Mouse (Mus musculus) liver, adult (tissue): ENCODE measurements around the gene Farp1.

ENCODE experiments used
- GATA4 ChIP-seq: IDR thresholded peaks from 2 replicates; pipeline ENCODE4 v1.6.1; 2014; ENCODE audit warnings: mild to moderate bottlenecking, low read length; ENCODE audit not compliant: insufficient replicate concordance

The Farp1 gene

DNA sequence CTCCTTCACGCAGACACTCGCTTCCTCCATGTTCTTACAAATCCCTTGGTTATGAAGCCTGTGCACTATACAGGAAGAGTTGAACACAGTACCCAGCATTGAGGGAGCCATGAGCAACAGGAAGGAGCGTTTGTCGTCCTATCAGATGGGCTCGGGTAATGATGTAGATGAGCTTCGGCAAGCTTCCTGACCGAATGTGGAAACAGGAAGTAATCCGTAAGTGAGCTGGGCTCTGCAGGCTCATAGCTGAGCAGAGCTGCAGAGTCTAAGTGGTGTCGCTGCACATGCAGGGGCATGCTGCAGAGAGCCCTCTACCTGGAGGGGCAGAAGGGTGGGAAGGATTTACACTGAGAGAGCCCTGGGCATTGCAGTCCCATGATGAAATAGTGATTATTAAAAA lies 140.4 kb downstream of the Farp1 start:
- TF ChIP-seq GATA4: peak; percentile 93; the same call in 1 of the 2 replicates

DNA sequence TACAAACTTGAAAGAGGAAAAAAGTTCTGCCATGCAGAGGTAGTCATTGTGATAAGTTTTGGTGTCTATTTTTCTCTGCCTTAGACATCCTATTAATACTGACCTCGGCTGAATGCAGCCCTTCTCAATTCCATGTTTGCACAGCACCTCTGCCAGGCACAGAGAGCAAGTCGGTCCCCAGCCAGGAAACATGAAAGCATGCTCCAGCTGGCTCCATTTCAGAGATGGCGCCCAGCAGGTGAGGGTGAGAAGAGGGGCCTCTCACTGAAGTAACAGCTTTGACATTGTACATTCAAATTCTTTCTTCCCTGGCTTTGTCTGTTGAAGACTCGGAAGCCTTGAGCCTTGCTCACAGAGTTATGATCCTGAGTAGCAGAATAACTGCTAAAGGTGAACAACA lies 140.9 kb downstream of the Farp1 start:
- TF ChIP-seq GATA4: no peak

GRCm38 (mm10) chr14:121177907-121178306 lies 142.9 kb downstream of the Farp1 start:
- no peak for TF ChIP-seq GATA4

- TF ChIP-seq GATA4: no peak
These were observed 145.6 kb downstream of the Farp1 start for GRCm38 (mm10) chr14:121180611-121181010.

DNA sequence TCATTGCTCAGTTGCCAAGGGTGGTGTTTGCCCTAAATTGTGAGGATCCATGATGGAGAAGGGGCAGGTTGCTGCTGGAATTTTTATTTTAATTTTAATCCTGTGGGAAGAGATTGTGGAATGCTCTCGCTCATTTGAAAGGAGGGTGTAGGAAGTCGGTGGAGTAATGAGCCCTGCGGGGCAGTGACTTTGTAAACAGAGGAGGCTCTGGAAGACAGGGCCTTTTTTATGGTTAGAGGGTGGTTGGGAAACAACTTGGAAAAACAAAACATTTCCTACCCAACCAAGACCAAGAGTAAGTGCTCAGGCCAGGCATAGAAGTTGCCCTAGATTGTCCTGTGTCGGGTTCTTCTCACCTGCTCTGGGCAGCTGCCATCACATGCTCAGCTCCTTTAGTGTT lies 146.8 kb downstream of the Farp1 start:
- no peak for TF ChIP-seq GATA4

DNA sequence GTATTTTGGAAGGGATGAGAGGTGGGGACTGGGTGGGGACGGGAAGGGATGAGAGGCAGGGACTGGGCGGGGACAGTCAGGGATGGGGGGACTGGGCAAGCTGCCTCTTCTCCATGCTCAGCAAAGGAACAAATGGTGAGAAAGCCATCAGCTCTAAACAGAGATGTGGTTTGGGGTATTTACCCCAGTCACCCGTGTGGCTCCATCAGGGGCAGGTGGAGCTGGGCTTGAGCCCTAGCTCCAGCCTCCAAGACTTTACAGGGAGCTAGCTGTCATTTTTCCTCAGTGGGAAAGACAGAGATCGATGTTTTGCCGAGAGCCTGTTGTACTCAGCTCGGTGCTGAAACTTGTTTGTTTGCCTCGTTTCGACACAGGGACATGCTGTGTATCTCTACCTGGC lies 148.0 kb downstream of the Farp1 start:
- TF ChIP-seq GATA4: no peak

DNA sequence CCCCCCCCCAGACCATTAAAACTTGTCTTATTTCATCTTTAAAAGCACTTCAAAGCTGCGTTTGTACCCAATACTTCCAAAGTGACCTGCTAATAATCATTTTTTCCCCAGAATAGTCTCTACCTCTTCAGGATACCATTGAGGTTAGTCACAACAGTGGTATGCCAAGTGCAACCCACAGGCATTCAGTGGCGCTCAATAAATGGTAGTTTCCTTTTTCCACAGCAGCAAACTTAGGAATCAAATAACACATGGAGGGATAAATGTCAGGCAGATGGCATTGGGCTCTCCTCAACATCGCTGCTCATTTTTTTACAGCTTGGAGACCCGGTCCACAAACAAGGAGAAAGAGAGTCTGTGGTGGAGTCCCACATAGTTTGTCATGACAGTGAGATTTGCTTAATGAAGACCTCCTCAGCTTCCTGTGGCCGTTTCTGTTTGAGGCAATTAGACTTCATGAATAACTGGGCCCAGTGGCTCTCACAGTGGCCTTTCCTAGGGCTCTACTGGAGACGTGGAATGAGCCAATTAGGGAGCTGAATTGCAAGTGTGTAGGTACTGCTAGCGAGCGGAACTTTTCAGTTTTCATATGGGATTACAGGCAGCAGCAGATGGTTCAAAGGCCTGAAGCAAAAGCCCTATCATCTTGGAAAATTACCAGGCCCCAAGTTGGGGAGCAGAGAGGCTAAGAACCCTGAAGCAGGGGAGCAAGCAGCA lies 148.6 kb downstream of the Farp1 start:
- TF ChIP-seq GATA4: no peak

DNA sequence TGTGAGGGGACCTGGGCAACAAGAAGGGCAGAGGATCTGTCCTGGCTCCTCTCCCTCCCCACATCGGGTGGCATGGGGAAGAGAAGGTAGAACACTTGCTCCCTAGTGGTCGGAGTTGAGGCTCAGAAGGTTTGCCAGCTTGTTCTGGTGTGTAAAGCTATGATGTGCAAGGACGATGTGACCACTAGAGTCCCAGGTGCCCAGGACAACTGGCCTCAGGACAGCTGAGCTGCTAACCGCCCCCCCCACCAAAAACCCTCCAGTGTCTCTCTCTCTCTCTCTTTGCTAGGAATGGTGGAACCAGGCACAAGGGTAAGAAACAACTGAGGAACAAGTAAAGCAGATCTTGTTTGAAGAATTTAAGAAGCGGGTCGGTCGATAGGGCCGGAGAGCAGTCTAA lies 149.4 kb downstream of the Farp1 start:
- no peak for TF ChIP-seq GATA4

DNA sequence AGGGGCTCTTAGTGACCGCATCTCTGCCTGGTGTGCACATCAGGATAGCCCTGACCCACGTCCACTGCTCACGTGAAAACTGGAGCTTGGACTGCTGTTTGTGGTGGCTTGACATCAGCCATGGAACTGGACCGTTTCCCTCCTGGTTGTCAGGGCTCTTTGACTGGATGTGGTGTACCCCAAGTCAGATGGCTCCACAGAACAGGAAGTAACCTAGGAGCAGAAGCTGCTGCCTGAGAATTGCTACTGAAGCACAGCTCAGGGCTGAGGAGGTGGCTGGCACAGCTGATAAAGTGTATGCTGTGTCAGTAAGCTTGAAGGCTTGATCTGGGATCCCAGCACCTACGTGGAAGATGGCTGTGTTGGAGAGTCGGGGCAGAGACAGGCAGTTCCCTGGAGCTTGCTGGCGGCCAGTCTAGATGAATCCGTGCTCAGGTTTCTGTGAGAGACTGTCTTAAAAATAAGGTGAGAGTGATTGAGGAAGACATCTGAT lies 151.4 kb downstream of the Farp1 start:
- no peak for TF ChIP-seq GATA4

DNA sequence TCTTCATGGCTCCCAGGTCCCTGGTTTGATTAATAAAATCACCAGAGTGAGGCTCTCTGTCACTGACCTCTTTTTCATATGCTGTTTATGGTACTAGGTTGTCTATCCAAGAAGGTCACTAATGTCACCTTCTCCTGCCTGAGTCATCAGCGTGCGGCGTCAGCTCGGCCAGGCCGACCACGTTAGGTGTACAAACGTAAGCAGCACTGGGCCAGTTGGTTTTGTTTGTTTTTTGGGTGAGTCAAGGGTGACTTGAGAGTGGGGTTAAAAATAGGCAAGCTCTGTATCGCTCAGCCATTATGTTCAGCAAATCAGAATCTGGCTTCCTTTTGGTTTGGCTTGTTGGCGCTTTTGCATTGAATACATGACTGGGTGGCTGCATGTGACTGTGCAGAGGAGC lies 155.4 kb downstream of the Farp1 start:
- no peak for TF ChIP-seq GATA4

DNA sequence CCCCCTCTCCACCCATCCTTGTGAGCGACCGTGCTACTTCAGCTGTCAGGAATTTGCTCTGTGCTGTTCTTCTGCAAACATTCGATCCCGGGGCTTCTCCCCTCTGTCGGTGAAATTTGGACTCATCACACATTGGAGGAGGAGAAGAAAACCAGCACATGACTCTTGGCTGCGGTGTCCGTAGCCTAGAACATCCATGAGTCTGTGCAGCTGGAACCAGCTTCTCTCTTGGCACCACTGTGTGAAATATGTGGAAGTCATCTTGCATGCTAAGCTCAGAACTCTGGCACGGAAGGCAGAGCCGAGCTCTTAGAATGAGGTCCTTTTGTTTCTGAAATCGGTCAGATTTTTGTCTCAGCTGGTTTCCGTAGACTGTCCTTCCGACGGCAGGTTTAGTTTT lies 156.7 kb downstream of the Farp1 start:
- TF ChIP-seq GATA4: no peak

DNA sequence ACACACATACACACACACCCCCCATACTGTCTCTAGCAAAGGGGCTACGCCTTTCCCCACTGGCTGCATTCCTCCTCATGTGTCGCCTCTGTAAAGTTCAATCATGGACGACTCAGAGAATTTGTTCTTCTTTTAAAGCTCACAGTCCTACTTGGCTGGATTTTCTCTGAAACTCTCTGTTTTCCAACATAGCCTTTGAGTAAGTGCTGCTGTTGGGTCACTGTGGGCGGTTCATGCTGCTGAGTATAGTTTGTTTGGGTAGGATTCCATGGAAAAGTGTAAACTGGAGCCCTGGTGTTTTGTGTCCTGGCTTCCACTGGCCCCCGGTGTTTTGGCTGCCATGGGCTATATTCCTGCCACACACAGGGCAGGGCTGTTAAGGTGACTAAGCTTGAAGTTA lies 157.4 kb downstream of the Farp1 start:
- TF ChIP-seq GATA4: no peak

GRCm38 (mm10) chr14:121193981-121194380 lies 159.0 kb downstream of the Farp1 start:
- TF ChIP-seq GATA4: no peak

DNA sequence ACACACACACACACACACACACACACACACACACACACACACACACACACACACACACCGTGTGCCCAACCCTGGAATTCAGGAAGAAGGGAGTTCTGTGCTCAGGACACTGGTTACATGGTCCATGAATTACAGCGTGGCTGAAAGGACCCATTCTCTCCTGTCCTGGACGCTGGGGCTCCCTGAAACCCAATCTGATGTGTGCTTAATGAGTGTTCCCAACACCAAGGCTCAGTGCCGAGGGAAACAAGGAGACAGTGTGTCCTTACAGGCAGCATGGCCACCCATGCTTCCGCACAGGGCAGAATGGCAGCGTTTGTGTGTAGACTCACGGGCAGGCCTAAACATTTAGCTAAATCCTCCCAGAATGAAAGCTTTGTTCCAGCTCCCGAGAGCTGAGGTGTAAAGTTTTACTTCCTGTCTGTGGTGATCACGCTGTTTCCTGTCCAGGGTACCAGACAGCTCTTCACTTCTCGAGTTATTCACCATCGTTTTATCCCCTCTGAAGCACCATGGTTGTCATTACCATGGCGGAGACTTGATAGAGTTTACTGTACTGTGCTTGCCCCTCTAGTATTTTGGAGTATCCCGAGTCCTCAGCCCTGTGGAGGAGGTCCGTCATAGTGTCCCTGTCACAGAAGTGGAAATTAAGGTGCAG lies 164.0 kb downstream of the Farp1 start:
- no peak for TF ChIP-seq GATA4

DNA sequence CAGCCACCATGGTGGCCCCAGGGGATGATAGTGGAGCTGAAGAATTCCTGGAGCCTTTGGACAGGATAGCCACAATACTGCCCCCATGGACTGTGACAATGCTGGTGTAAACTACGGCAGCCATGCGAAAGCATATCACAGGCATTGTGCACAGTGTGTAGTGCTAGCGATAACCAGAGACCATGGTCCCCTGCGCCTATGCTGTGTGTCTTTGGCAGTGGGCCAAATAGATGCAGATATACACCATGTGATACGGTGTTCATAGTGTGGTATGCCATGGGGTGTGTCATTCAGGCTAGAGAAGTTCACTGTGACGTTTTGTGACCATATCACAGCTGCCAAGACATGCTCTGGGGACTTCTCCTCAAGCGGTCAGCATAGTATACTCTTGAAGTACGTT lies 164.8 kb downstream of the Farp1 start:
- TF ChIP-seq GATA4: no peak

- TF ChIP-seq GATA4: no peak
These were observed 165.4 kb downstream of the Farp1 start for GRCm38 (mm10) chr14:121200353-121200752.

DNA sequence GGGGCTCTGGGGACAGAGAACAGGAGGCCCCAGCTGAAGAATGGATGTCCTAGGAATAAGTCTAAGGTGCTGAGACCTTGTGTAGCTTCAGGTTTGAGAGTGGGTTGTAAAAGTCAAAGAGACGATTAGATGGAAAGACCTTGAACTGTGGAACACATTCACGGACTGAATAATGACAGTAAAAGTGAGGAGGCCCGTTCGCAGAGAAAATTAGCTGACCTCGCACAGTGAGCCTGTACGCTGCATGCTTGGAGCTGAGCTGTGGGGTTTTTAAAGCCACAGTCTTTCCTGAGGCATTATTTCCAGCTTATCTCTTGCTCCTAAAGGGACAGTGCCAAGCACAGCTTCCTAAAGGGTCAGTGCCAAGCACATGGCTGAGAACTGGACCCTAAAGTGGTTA lies 166.2 kb downstream of the Farp1 start:
- peak; percentile 23; the same call in 1 of the 2 replicates for TF ChIP-seq GATA4
